Mouse (Mus musculus) midbrain, embryonic 14.5 days (tissue): ENCODE results near the gene Strap. TPM values are rescaled to one million over a fixed set of nuclear protein-coding genes. Genes with fewer than 3 reads are reported as not detected.

Experiments used
- ATAC-seq: fragments of 200-750 bp; cut with Nextera tagmentation; 2 replicates; pipeline ENCODE4 v1.8.0; 2017; ENCODE audit warnings: moderate number of reproducible peaks, moderate library complexity; ENCODE audit not compliant: low FRiP score, low TSS enrichment
- DNase-seq: peaks from one replicate; pipeline ENCODE4 v3.0.0-alpha.2; 2015
- H3K27ac ChIP-seq: fragments of 300-500 bp; sonication (generic); replicated peaks from 2 replicates; pipeline ENCODE4 v1.5.1; 2014; ENCODE audit warnings: mild to moderate bottlenecking, low read depth, low read length, moderate library complexity
- H3K27me3 ChIP-seq: fragments of 300-500 bp; sonication (generic); 2 replicates; pipeline ENCODE4 v1.6.1; 2014; ENCODE audit warnings: low read length, control low read depth, mixed read lengths; ENCODE audit not compliant: control insufficient read depth, insufficient read depth
- H3K36me3 ChIP-seq: fragments of 300-500 bp; sonication (generic); 2 replicates; pipeline ENCODE4 v1.6.1; 2014; ENCODE audit warnings: low read length, control low read depth; ENCODE audit not compliant: control insufficient read depth, insufficient read depth
- H3K4me1 ChIP-seq: fragments of 300-500 bp; sonication (generic); 2 replicates; pipeline ENCODE4 v1.6.1; 2014; ENCODE audit warnings: mild to moderate bottlenecking, antibody characterized with exemption, low read length, control low read depth; ENCODE audit not compliant: control insufficient read depth, insufficient read depth
- H3K4me2 ChIP-seq: fragments of 300-500 bp; sonication (generic); 2 replicates; pipeline ENCODE4 v1.6.1; 2014; ENCODE audit warnings: mild to moderate bottlenecking, low read length, moderate library complexity
- H3K4me3 ChIP-seq: fragments of 300-500 bp; sonication (generic); replicated peaks from 2 replicates; pipeline ENCODE4 v1.5.1; 2014; ENCODE audit warnings: low read depth, low read length
- H3K9ac ChIP-seq: fragments of 300-500 bp; sonication (generic); replicated peaks from 2 replicates; pipeline ENCODE4 v1.6.1; 2014; ENCODE audit warnings: mild to moderate bottlenecking, low read length, moderate library complexity
- H3K9me3 ChIP-seq: fragments of 300-500 bp; sonication (generic); 2 replicates; pipeline ENCODE4 v1.6.1; 2016; ENCODE audit warnings: low read length, control low read depth, mixed read lengths; ENCODE audit not compliant: control insufficient read depth
- WGBS: fragments of 180-500 bp; shearing (Covaris S2); extraction: QIAGEN DNeasy Blood & Tissue Kit; methylation state at CpG from one replicate; pipeline ENCODE4 v1.1.7; 2014; 5-methylcytosine and 5-hydroxymethylcytosine counted together
- polyA plus RNA-seq: library from polyadenylated mRNA; unstranded; fragments of >200 nt; fragmentation: Nextera tagmentation; extraction: Ambion mirVana; gene quantifications from 2 replicates; pipeline ENCODE4 v1.2.1, GENCODE M21; 2014

The Strap gene
- polyA plus RNA-seq, 1 experiment from 2014 or later = 203 TPM

- Histone ChIP-seq H3K4me2 (no peak overlapping the region), H3K4me1 (no peaks in the 10 kb centered on the region), H3K27me3 (no peaks in the 10 kb centered on the region), H3K9ac (no peak overlapping the region), H3K36me3 (no peaks in the 10 kb centered on the region), H3K27ac (no peak overlapping the region), H3K9me3 (no peaks in the 10 kb centered on the region), H3K4me3 (no peak overlapping the region)
- ATAC-seq = no peak
- DNase-seq = peak; percentile 46
- 69% methylated on average over 15 of the region's 15 CpGs for WGBS
Observed at GRCm38 (mm10) chr6:137760966-137761365, 26.1 kb downstream of the Strap start.

- Histone ChIP-seq H3K4me3 (no peak overlapping the region), H3K9me3 (no peaks in the 10 kb centered on the region), H3K27ac (no peak overlapping the region), H3K27me3 (no peaks in the 10 kb centered on the region), H3K9ac (no peak overlapping the region), H3K36me3 (no peaks in the 10 kb centered on the region), H3K4me1 (no peaks in the 10 kb centered on the region), H3K4me2 (no peak overlapping the region)
- DNase-seq = no peak
- 33% methylated on average over 3 of the region's 3 CpGs for WGBS
- ATAC-seq = no peak
Observed at GRCm38 (mm10) chr6:137764572-137765210, 29.8 kb downstream of the Strap start.

GRCm38 (mm10) chr6:137766177-137766576 lies 31.3 kb downstream of the Strap start:
- no peak for DNase-seq
- H3K27me3 ChIP-seq = no peaks in the 10 kb centered on the region
- no peak for ATAC-seq
- H3K4me2 ChIP-seq = no peak overlapping the region
- H3K27ac ChIP-seq = no peak overlapping the region
- no peaks in the 10 kb centered on the region for H3K36me3 ChIP-seq
- H3K9me3 ChIP-seq = no peaks in the 10 kb centered on the region
- H3K4me3 ChIP-seq = no peak overlapping the region
- no peaks in the 10 kb centered on the region for H3K4me1 ChIP-seq
- no peak overlapping the region for H3K9ac ChIP-seq

- DNase-seq (no peak), ATAC-seq (no peak)
- Histone ChIP-seq H3K4me3 (no peak overlapping the region), H3K27ac (no peak overlapping the region), H3K27me3 (no peaks in the 10 kb centered on the region), H3K4me1 (no peaks in the 10 kb centered on the region), H3K4me2 (no peak overlapping the region), H3K9me3 (no peaks in the 10 kb centered on the region), H3K9ac (no peak overlapping the region), H3K36me3 (no peaks in the 10 kb centered on the region)
- WGBS = 75% methylated on average over 3 of the region's 3 CpGs
Observed at GRCm38 (mm10) chr6:137771621-137772250, 36.9 kb downstream of the Strap start.

- ATAC-seq = no peak
- H3K4me1 ChIP-seq = no peaks in the 10 kb centered on the region
Observed at GRCm38 (mm10) chr6:137772918-137773636, 38.2 kb downstream of the Strap start.

GRCm38 (mm10) chr6:137773637-137774028 lies 38.8 kb downstream of the Strap start:
- WGBS = 91% methylated on average over 6 of the region's 6 CpGs
- Histone ChIP-seq H3K9me3 (no peaks in the 10 kb centered on the region), H3K4me1 (no peaks in the 10 kb centered on the region), H3K27me3 (no peaks in the 10 kb centered on the region), H3K27ac (no peak overlapping the region), H3K4me3 (no peak overlapping the region), H3K36me3 (no peaks in the 10 kb centered on the region), H3K4me2 (no peak overlapping the region), H3K9ac (no peak overlapping the region)
- DNase-seq = no peak
- ATAC-seq = no peak

More at GRCm38 (mm10) chr6:137772918-137773636, 38.2 kb downstream of the Strap start:
- WGBS = 94% methylated on average over 8 of the region's 8 CpGs
- no peak overlapping the region for H3K4me3 ChIP-seq
- no peaks in the 10 kb centered on the region for H3K9me3 ChIP-seq
- no peak overlapping the region for H3K9ac ChIP-seq
- H3K4me2 ChIP-seq = no peak overlapping the region
- H3K27ac ChIP-seq = no peak overlapping the region
- no peaks in the 10 kb centered on the region for H3K27me3 ChIP-seq
- no peak for DNase-seq
- no peaks in the 10 kb centered on the region for H3K36me3 ChIP-seq

- no peak overlapping the region for H3K9ac ChIP-seq
- no peaks in the 10 kb centered on the region for H3K9me3 ChIP-seq
- H3K4me3 ChIP-seq = no peak overlapping the region
- no peaks in the 10 kb centered on the region for H3K36me3 ChIP-seq
- no peaks in the 10 kb centered on the region for H3K27me3 ChIP-seq
- H3K4me2 ChIP-seq = no peak overlapping the region
- no peaks in the 10 kb centered on the region for H3K4me1 ChIP-seq
- H3K27ac ChIP-seq = no peak overlapping the region
- DNase-seq = no peak
- no peak for ATAC-seq
- 85% methylated on average over 13 of the region's 13 CpGs for whole genome bisulfite sequencing
Observed at GRCm38 (mm10) chr6:137774166-137774565, 39.3 kb downstream of the Strap start.

GRCm38 (mm10) chr6:137775159-137775558 lies 40.3 kb downstream of the Strap start:
- DNase-seq (no peak), ATAC-seq (no peak)
- Histone ChIP-seq H3K4me1 (no peaks in the 10 kb centered on the region), H3K27ac (no peak overlapping the region), H3K4me2 (no peak overlapping the region), H3K4me3 (no peak overlapping the region), H3K36me3 (no peaks in the 10 kb centered on the region), H3K9ac (no peak overlapping the region), H3K27me3 (no peaks in the 10 kb centered on the region), H3K9me3 (no peaks in the 10 kb centered on the region)
- 94% methylated on average over 8 of the region's 8 CpGs for WGBS

GRCm38 (mm10) chr6:137776981-137777380 lies 42.1 kb downstream of the Strap start:
- DNase-seq = no peak
- ATAC-seq = no peak
- Histone ChIP-seq H3K4me1 (no peaks in the 10 kb centered on the region), H3K4me2 (no peak overlapping the region), H3K9ac (no peak overlapping the region), H3K9me3 (no peaks in the 10 kb centered on the region), H3K36me3 (no peaks in the 10 kb centered on the region), H3K27me3 (no peaks in the 10 kb centered on the region), H3K27ac (no peak overlapping the region), H3K4me3 (no peak overlapping the region)
- 94% methylated on average over 8 of the region's 8 CpGs for WGBS
